24 mouse cellular contexts compared by ENCODE assay signal in the genomic region with DNA sequence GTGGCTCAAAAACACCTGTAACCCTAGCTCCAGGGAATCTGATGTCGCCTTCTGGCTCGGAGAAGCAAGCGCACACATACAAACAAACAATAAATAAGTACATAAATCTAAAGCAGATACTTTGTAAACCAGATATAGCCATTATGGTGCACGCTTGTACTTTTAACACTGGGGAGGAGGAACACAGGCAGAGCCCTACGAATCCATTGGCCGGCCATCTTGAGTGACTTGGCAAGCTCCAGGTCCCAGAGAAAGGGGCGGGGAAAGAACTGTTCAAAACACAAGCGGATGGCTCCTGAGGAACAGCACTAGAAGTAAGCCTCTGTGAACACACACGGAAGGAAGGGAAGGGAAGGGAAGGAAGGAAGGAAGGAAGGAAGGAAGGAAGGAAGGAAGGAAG. TPM values are rescaled to one million over a fixed set of nuclear protein-coding genes. Genes with fewer than 3 reads are reported as not detected.
"Had no signal": no experiment of that assay in that cellular context is flagged by ENCODE, and none has a peak within 500 bp of the region (broad histone marks: within the 10 kb centered on the region; RNA-seq: fewer than 3 reads in every experiment).

No protein-coding gene starts in this region.

- H3K4me2 ChIP-seq: heart, embryonic 11.5 days; hindbrain, embryonic 12.5 days; hindbrain, embryonic 14.5 days; intestine, embryonic 15.5 days; limb, embryonic 12.5 days; liver, embryonic 11.5 days; liver, embryonic 13.5 days had no signal

- H3K4me3 ChIP-seq: heart, adult 2 months; hindbrain, embryonic 10.5 days; hindbrain, embryonic 12.5 days; intestine, embryonic 15.5 days; left cerebral cortex, adult 2 months; limb, embryonic 10.5 days; limb, embryonic 12.5 days; liver, embryonic 13.5 days had no signal

- H3K36me3 ChIP-seq: hindbrain, embryonic 10.5 days; hindbrain, embryonic 12.5 days; intestine, embryonic 15.5 days; limb, embryonic 10.5 days; limb, embryonic 12.5 days; liver, embryonic 13.5 days had no signal

- H3K27me3 ChIP-seq: hindbrain, embryonic 12.5 days had no signal

- H3K9ac ChIP-seq: hindbrain, embryonic 12.5 days; hindbrain, embryonic 14.5 days; intestine, embryonic 15.5 days; limb, embryonic 12.5 days; liver, embryonic 13.5 days had no signal

- ATAC-seq: hindbrain, embryonic 16.5 days; inflammation-experienced regulatory T-cells, adult 6 months; intestine, embryonic 15.5 days; intestine, postnatal 0 days had no signal

- DNase-seq: gastrocnemius, postnatal 14 days; heart, adult 2 months; heart, postnatal 10 days; heart, postnatal 4 days; kidney, adult 18-20 months; kidney, adult 8-10 months; kidney, postnatal 10 days; kidney, postnatal 36 days; liver; liver, embryonic 13.5 days had no signal

- H3K27ac ChIP-seq: heart, adult 2 months; hindbrain, embryonic 10.5 days; hindbrain, embryonic 12.5 days; hindbrain, embryonic 14.5 days; intestine, embryonic 15.5 days; left cerebral cortex, adult 2 months; limb, embryonic 10.5 days; limb, embryonic 12.5 days; liver, embryonic 13.5 days had no signal

- H3K9me3 ChIP-seq: hindbrain, embryonic 10.5 days; hindbrain, embryonic 12.5 days; intestine, embryonic 15.5 days; limb, embryonic 10.5 days; limb, embryonic 12.5 days; liver, embryonic 13.5 days had no signal

- H3K4me1 ChIP-seq: intestine, embryonic 15.5 days; liver, embryonic 13.5 days had no signal

RNA-seq across cellular contexts. Expression of a gene that starts 4.8 kb away (rescaled TPM):
- total RNA-seq: granulocyte monocyte progenitor cell, adult 5-6 weeks; heart, adult 2 months had no signal
- polyA plus RNA-seq: intestine, postnatal 0 days; large intestine, adult 2 months had no signal
